Mouse (Mus musculus): ENCODE results near the gene Dnajc4.
A peak's percentile ranks its signal among the peaks of the same experiment; 100 is the strongest.

The Dnajc4 gene

GRCm38 (mm10) chr19:6975537-6976521 lies 16.5 kb downstream of the Dnajc4 start, which contains the start of gene Plcb3:
TSS of gene Plcb3 (minus strand) at chr19:6976470.
- peak; percentile 65 to 81 for DNase-seq (ENCODE audit: low spot score in 2 of 2)

GRCm38 (mm10) chr19:6974211-6975205 lies 17.9 kb downstream of the Dnajc4 start, which contains the start of gene Ppp1r14b:
TSS of gene Ppp1r14b (plus strand) at chr19:6974968.
- peak; percentile 64 to 74 for DNase-seq (ENCODE audit: low spot score in 2 of 2)

- no peak for DNase-seq (ENCODE audit: low spot score in 2 of 2)
Observed at GRCm38 (mm10) chr19:6973581-6974190, 18.7 kb downstream of the Dnajc4 start.

- DNase-seq (ENCODE audit: low spot score in 2 of 2) = no peak
Observed at GRCm38 (mm10) chr19:6972247-6972917, 20.0 kb downstream of the Dnajc4 start.

GRCm38 (mm10) chr19:6971644-6972043 lies 20.7 kb downstream of the Dnajc4 start:
- no peak for DNase-seq (ENCODE audit: low spot score in 2 of 2)

- no peak for DNase-seq (ENCODE audit: low spot score in 2 of 2)
Observed at GRCm38 (mm10) chr19:6970460-6971085, 21.8 kb downstream of the Dnajc4 start.

GRCm38 (mm10) chr19:6969665-6970381 lies 22.5 kb downstream of the Dnajc4 start:
- DNase-seq (ENCODE audit: low spot score in 2 of 2) = no peak

GRCm38 (mm10) chr19:6969291-6969664 lies 23.1 kb downstream of the Dnajc4 start:
- no peak for DNase-seq (ENCODE audit: low spot score in 2 of 2)

- no peak for DNase-seq (ENCODE audit: low spot score in 2 of 2)
Observed at GRCm38 (mm10) chr19:6968491-6969271, 23.7 kb downstream of the Dnajc4 start.

- no peak for DNase-seq (ENCODE audit: low spot score in 2 of 2)
Observed at GRCm38 (mm10) chr19:6956461-6956860, 35.9 kb downstream of the Dnajc4 start.

- no peak for DNase-seq (ENCODE audit: low spot score in 2 of 2)
Observed at GRCm38 (mm10) chr19:6955424-6955823, 36.9 kb downstream of the Dnajc4 start.

GRCm38 (mm10) chr19:6954046-6954445 lies 38.3 kb downstream of the Dnajc4 start:
- no peak for DNase-seq (ENCODE audit: low spot score in 2 of 2)

- DNase-seq (ENCODE audit: low spot score in 2 of 2) = no peak
Observed at GRCm38 (mm10) chr19:6952712-6953037, 39.7 kb downstream of the Dnajc4 start.

GRCm38 (mm10) chr19:6951994-6952711 lies 40.2 kb downstream of the Dnajc4 start:
- DNase-seq (ENCODE audit: low spot score in 2 of 2) = peak; percentile 68 to 72

GRCm38 (mm10) chr19:6951381-6951968 lies 40.9 kb downstream of the Dnajc4 start:
- DNase-seq (ENCODE audit: low spot score in 2 of 2) = peak; percentile 87 to 91

GRCm38 (mm10) chr19:6950613-6951153 lies 41.7 kb downstream of the Dnajc4 start:
- DNase-seq (ENCODE audit: low spot score in 2 of 2) = peak in 1 of 2 experiments; percentile 59

- no peak for DNase-seq (ENCODE audit: low spot score in 2 of 2)
Observed at GRCm38 (mm10) chr19:6949951-6950350, 42.4 kb downstream of the Dnajc4 start.

- DNase-seq (ENCODE audit: low spot score in 2 of 2) = no peak
Observed at GRCm38 (mm10) chr19:6949532-6949931, 42.8 kb downstream of the Dnajc4 start.
